Mouse (Mus musculus) intestine, postnatal 0 days (tissue): ENCODE results near the gene Chmp1a. TPM values are rescaled to one million over a fixed set of nuclear protein-coding genes. Genes with fewer than 3 reads are reported as not detected.
"Not testable (repeated sequence)": the region's sequence is repeated elsewhere in the genome, so short reads cannot be mapped to it uniquely, and the experiment has no call there.

Source experiments
- ATAC-seq: fragments of 200-750 bp; cut with Nextera tagmentation; 2 replicates; pipeline ENCODE4 v1.8.0; 2017; ENCODE audit warnings: mild to moderate bottlenecking, moderate TSS enrichment, moderate library complexity
- H3K27ac ChIP-seq: fragments of 300-500 bp; sonication (generic); 2 replicates; pipeline ENCODE4 v1.5.1; 2014; ENCODE audit warnings: mild to moderate bottlenecking, low read depth, low read length, moderate library complexity
- H3K27me3 ChIP-seq: fragments of 300-500 bp; sonication (generic); replicated peaks from 2 replicates; pipeline ENCODE4 v1.6.1; 2014; ENCODE audit warnings: low read length, mixed read lengths; ENCODE audit not compliant: control insufficient read depth, insufficient read depth
- H3K36me3 ChIP-seq: fragments of 300-500 bp; sonication (generic); 2 replicates; pipeline ENCODE4 v1.6.1; 2014; ENCODE audit warnings: mild to moderate bottlenecking, moderate library complexity; ENCODE audit not compliant: control insufficient read depth, insufficient read depth
- H3K4me1 ChIP-seq: fragments of 300-500 bp; sonication (generic); replicated peaks from 2 replicates; pipeline ENCODE4 v1.6.1; 2014; ENCODE audit warnings: antibody characterized with exemption, low read length, mixed read lengths; ENCODE audit not compliant: control insufficient read depth, insufficient read depth
- H3K4me2 ChIP-seq: fragments of 300-500 bp; sonication (generic); replicated peaks from 2 replicates; pipeline ENCODE4 v1.6.1; 2014; ENCODE audit warnings: low read depth, mild to moderate bottlenecking, moderate library complexity
- H3K4me3 ChIP-seq: fragments of 300-500 bp; sonication (generic); 2 replicates; pipeline ENCODE4 v1.5.1; 2014; ENCODE audit warnings: low read depth, low read length
- H3K9ac ChIP-seq: fragments of 300-500 bp; sonication (generic); 2 replicates; pipeline ENCODE4 v1.6.1; 2014; ENCODE audit warnings: mild to moderate bottlenecking, low read depth, low read length
- H3K9me3 ChIP-seq: fragments of 300-500 bp; sonication (generic); 2 replicates; pipeline ENCODE4 v1.6.1; 2016; ENCODE audit warnings: mixed run types; ENCODE audit not compliant: control insufficient read depth
- CTCF ChIP-seq: sonication (generic); IDR thresholded peaks from 2 replicates; pipeline ENCODE4 v1.5.1; 2016; ENCODE audit warnings: low read depth, mild to moderate bottlenecking, control low read depth, antibody characterized with exemption, moderate library complexity
- WGBS: fragments of 180-500 bp; shearing (Covaris S2); extraction: QIAGEN DNeasy Blood & Tissue Kit; methylation state at CpG from one replicate; pipeline ENCODE4 v1.1.7; 2014; 5-methylcytosine and 5-hydroxymethylcytosine counted together
- polyA plus RNA-seq: library from polyadenylated mRNA; unstranded; fragments of >200 nt; fragmentation: Nextera tagmentation; extraction: Ambion mirVana; gene quantifications from 2 replicates; pipeline ENCODE4 v1.2.1, GENCODE M21; 2015

Gene Chmp1a
- polyA plus RNA-seq, 1 experiment from 2014 or later: 203 TPM

- H3K36me3 ChIP-seq: 0 out of 2 replicates have a peak, but pooled peaks cover 4% of the 10 kb centered on the region
- peak overlapping the region; percentile 55; the same call in 1 of the 2 replicates for H3K9ac ChIP-seq
- H3K27ac ChIP-seq: no peak overlapping the region
- no peak for ATAC-seq
- 0 out of 2 replicates have a peak, but pooled peaks cover 8% of the 10 kb centered on the region for H3K4me1 ChIP-seq
- TF ChIP-seq CTCF: no peak
- WGBS: 28% methylated on average over 13 of the region's 13 CpGs
- H3K4me3 ChIP-seq: peak overlapping the region; percentile 82
- no peaks in the 10 kb centered on the region for H3K9me3 ChIP-seq
- peak overlapping the region; percentile 98 for H3K4me2 ChIP-seq
- H3K27me3 ChIP-seq: 0 out of 2 replicates have a peak, but pooled peaks cover 4% of the 10 kb centered on the region
Observed at GRCm38 (mm10) chr8:123234918-123235519, 22.5 kb upstream of the Chmp1a start.

- 81% methylated on average over 11 of the region's 11 CpGs for WGBS
- Histone ChIP-seq H3K36me3 (0 out of 2 replicates have a peak, but pooled peaks cover 4% of the 10 kb centered on the region), H3K27ac (no peak overlapping the region), H3K9ac (no peak overlapping the region), H3K4me1 (0 out of 2 replicates have a peak, but pooled peaks cover 8% of the 10 kb centered on the region), H3K4me3 (no peak overlapping the region), H3K4me2 (no peak overlapping the region), H3K27me3 (0 out of 2 replicates have a peak, but pooled peaks cover 4% of the 10 kb centered on the region), H3K9me3 (no peaks in the 10 kb centered on the region)
- ATAC-seq: no peak
- no peak for TF ChIP-seq CTCF
Observed at GRCm38 (mm10) chr8:123233760-123234159, 21.2 kb upstream of the Chmp1a start.

GRCm38 (mm10) chr8:123233300-123233699 lies 20.7 kb upstream of the Chmp1a start:
- no peak overlapping the region for H3K4me2 ChIP-seq
- 0 out of 2 replicates have a peak, but pooled peaks cover 8% of the 10 kb centered on the region for H3K4me1 ChIP-seq
- 65% methylated on average over 13 of the region's 13 CpGs for WGBS
- TF ChIP-seq CTCF: no peak
- 0 out of 2 replicates have a peak, but pooled peaks cover 4% of the 10 kb centered on the region for H3K36me3 ChIP-seq
- H3K27me3 ChIP-seq: 0 out of 2 replicates have a peak, but pooled peaks cover 4% of the 10 kb centered on the region
- no peak for ATAC-seq
- H3K27ac ChIP-seq: no peak overlapping the region
- H3K4me3 ChIP-seq: no peak overlapping the region
- H3K9ac ChIP-seq: no peak overlapping the region
- H3K9me3 ChIP-seq: no peaks in the 10 kb centered on the region

- Histone ChIP-seq H3K4me2 (no peak overlapping the region), H3K36me3 (0 out of 2 replicates have a peak, but pooled peaks cover 4% of the 10 kb centered on the region), H3K4me1 (0 out of 2 replicates have a peak, but pooled peaks cover 8% of the 10 kb centered on the region), H3K9ac (no peak overlapping the region), H3K27me3 (0 out of 2 replicates have a peak, but pooled peaks cover 4% of the 10 kb centered on the region), H3K9me3 (no peaks in the 10 kb centered on the region), H3K27ac (no peak overlapping the region), H3K4me3 (no peak overlapping the region)
- no peak for TF ChIP-seq CTCF
- WGBS: 38% methylated on average over 7 of the region's 7 CpGs
- no peak for ATAC-seq
Observed at GRCm38 (mm10) chr8:123232553-123232952, 20.0 kb upstream of the Chmp1a start.

GRCm38 (mm10) chr8:123231742-123232141 lies 19.2 kb upstream of the Chmp1a start:
- H3K4me1 ChIP-seq: 0 out of 2 replicates have a peak, but pooled peaks cover 8% of the 10 kb centered on the region
- WGBS: 61% methylated on average over 5 of the region's 5 CpGs
- H3K9me3 ChIP-seq: no peaks in the 10 kb centered on the region
- no peak overlapping the region for H3K27ac ChIP-seq
- ATAC-seq: no peak
- no peak overlapping the region for H3K4me3 ChIP-seq
- H3K36me3 ChIP-seq: peaks cover 10% of the 10 kb centered on the region; the same call in 1 of the 2 replicates
- H3K9ac ChIP-seq: no peak overlapping the region
- H3K27me3 ChIP-seq: 0 out of 2 replicates have a peak, but pooled peaks cover 4% of the 10 kb centered on the region
- H3K4me2 ChIP-seq: no peak overlapping the region
- TF ChIP-seq CTCF: peak; percentile 59

- H3K4me3 ChIP-seq, H3K9me3 ChIP-seq, H3K4me1 ChIP-seq, H3K27ac ChIP-seq, H3K9ac ChIP-seq, H3K4me2 ChIP-seq, ATAC-seq, H3K27me3 ChIP-seq: not testable (repeated sequence)
- peaks cover 11% of the 10 kb centered on the region; the same call in 1 of the 2 replicates for H3K36me3 ChIP-seq
- 90% methylated on average over 9 of the region's 11 CpGs for WGBS
Observed at GRCm38 (mm10) chr8:123230326-123230725, 17.8 kb upstream of the Chmp1a start.
